Mouse (Mus musculus): ENCODE data around the gene Snrpa.

Snrpa gene

GRCm38 (mm10) chr7:27198779-27199178 is 2.7 kb upstream of the Snrpa start:
- WGBS = 89% methylated on average over 8 of the region's 8 CpGs

GRCm38 (mm10) chr7:27197634-27198033 is 1.6 kb upstream of the Snrpa start:
- 93% methylated on average over 8 of the region's 8 CpGs for WGBS

GRCm38 (mm10) chr7:27197136-27197535 is 1.1 kb upstream of the Snrpa start:
- 85% methylated on average over 3 of the region's 3 CpGs for WGBS

- 66% methylated on average over 4 of the region's 4 CpGs for WGBS
Measured at GRCm38 (mm10) chr7:27193731-27194130, 2.3 kb downstream of the Snrpa start.

GRCm38 (mm10) chr7:27192434-27192833 is 3.6 kb downstream of the Snrpa start:
- 96% methylated on average over 5 of the region's 5 CpGs for WGBS

- 93% methylated on average over 10 of the region's 10 CpGs for WGBS
Measured at GRCm38 (mm10) chr7:27189271-27189931, 6.7 kb downstream of the Snrpa start.

GRCm38 (mm10) chr7:27185986-27186385 is 10.1 kb downstream of the Snrpa start:
- WGBS = 82% methylated on average over 5 of the region's 5 CpGs

GRCm38 (mm10) chr7:27184964-27185363 is 11.1 kb downstream of the Snrpa start:
- 58% methylated on average over 3 of the region's 3 CpGs for WGBS

GRCm38 (mm10) chr7:27182498-27182897 is 13.6 kb downstream of the Snrpa start:
- 32% methylated on average over 1 of the region's 1 CpGs for WGBS

GRCm38 (mm10) chr7:27180837-27181695 is 15.0 kb downstream of the Snrpa start, which contains the start of the genes Gm21983 and Mia:
TSS of gene Gm21983 (minus strand) at chr7:27181086.
TSS of gene Mia (minus strand) at chr7:27181157.
- WGBS = 76% methylated on average over 14 of the region's 14 CpGs

GRCm38 (mm10) chr7:27180036-27180435 is 16.0 kb downstream of the Snrpa start:
- 35% methylated on average over 5 of the region's 5 CpGs for WGBS

GRCm38 (mm10) chr7:27179217-27179918 is 16.7 kb downstream of the Snrpa start:
- WGBS = 44% methylated on average over 16 of the region's 16 CpGs

GRCm38 (mm10) chr7:27178324-27179216 is 17.5 kb downstream of the Snrpa start, which contains the start of gene Rab4b:
TSS of gene Rab4b (minus strand) at chr7:27178896.
- 1% methylated on average over 53 of the region's 53 CpGs for WGBS

GRCm38 (mm10) chr7:27177942-27178323 is 18.1 kb downstream of the Snrpa start:
- 11% methylated on average over 4 of the region's 4 CpGs for WGBS

- 87% methylated on average over 7 of the region's 7 CpGs for WGBS
Measured at GRCm38 (mm10) chr7:27174896-27175295, 21.2 kb downstream of the Snrpa start.

GRCm38 (mm10) chr7:27174496-27174895 is 21.6 kb downstream of the Snrpa start:
- 95% methylated on average over 15 of the region's 15 CpGs for WGBS

GRCm38 (mm10) chr7:27170981-27171380 is 25.1 kb downstream of the Snrpa start:
- 93% methylated on average over 3 of the region's 3 CpGs for WGBS

- 97% methylated on average over 5 of the region's 5 CpGs for WGBS
Measured at GRCm38 (mm10) chr7:27168371-27168770, 27.7 kb downstream of the Snrpa start.

- WGBS = 58% methylated on average over 11 of the region's 11 CpGs
Measured at GRCm38 (mm10) chr7:27167475-27168094, 28.5 kb downstream of the Snrpa start.

GRCm38 (mm10) chr7:27166614-27167474 is 29.2 kb downstream of the Snrpa start, which contains the start of gene Egln2:
TSS of gene Egln2 (minus strand) at chr7:27166802.
- under 1% methylated on average over 60 of the region's 61 CpGs for WGBS
